Mouse (Mus musculus): ENCODE measurements around the gene Gpr18. TPM values are rescaled to one million over a fixed set of nuclear protein-coding genes. Genes with fewer than 3 reads are reported as not detected.

Gpr18 gene
- total RNA-seq (2021), result not detected

- intact Hi-C loops (cut with DNase I), result no loop called here
- no peak for DNase-seq (ENCODE audit: low spot score in 2 of 2)
Measured at GRCm38 (mm10) chr14:121915621-121916020, at the start of gene Gpr18. Gene Gpr18, minus strand, starts transcription at chr14:121915781.

GRCm38 (mm10) chr14:121964990-121965389 is 49.4 kb upstream of the Gpr18 start, which contains the start of gene Gpr183:
Gene Gpr183, minus strand, starts transcription at chr14:121965195.
- no peak for DNase-seq (ENCODE audit: low spot score in 2 of 2)
- intact Hi-C loops (cut with DNase I), result no loop called here

- DNase-seq (ENCODE audit: low spot score in 2 of 2), result no peak
- intact Hi-C loops (cut with DNase I), result no loop called here
Measured at GRCm38 (mm10) chr14:121963942-121964335, 48.4 kb upstream of the Gpr18 start.

GRCm38 (mm10) chr14:121963251-121963941 is 47.8 kb upstream of the Gpr18 start:
- no peak for DNase-seq (ENCODE audit: low spot score in 2 of 2)
- intact Hi-C loops (cut with DNase I), result no loop called here

- intact Hi-C loops (cut with DNase I), result no loop called here
- DNase-seq (ENCODE audit: low spot score in 2 of 2), result no peak
Measured at GRCm38 (mm10) chr14:121962128-121962890, 46.7 kb upstream of the Gpr18 start.

- intact Hi-C loops (cut with DNase I), result no loop called here
Measured at GRCm38 (mm10) chr14:121961496-121962127, 46.0 kb upstream of the Gpr18 start.

GRCm38 (mm10) chr14:121960997-121961396 is 45.4 kb upstream of the Gpr18 start:
- DNase-seq (ENCODE audit: low spot score in 2 of 2), result no peak
- intact Hi-C loops (cut with DNase I), result no loop called here

More at GRCm38 (mm10) chr14:121961496-121962127, 46.0 kb upstream of the Gpr18 start:
- DNase-seq (ENCODE audit: low spot score in 2 of 2), result no peak

GRCm38 (mm10) chr14:121960531-121960930 is 45.0 kb upstream of the Gpr18 start:
- intact Hi-C loops (cut with DNase I), result no loop called here
- no peak for DNase-seq (ENCODE audit: low spot score in 2 of 2)

- intact Hi-C loops (cut with DNase I), result no loop called here
- DNase-seq (ENCODE audit: low spot score in 2 of 2), result no peak
Measured at GRCm38 (mm10) chr14:121960031-121960430, 44.5 kb upstream of the Gpr18 start.

GRCm38 (mm10) chr14:121959538-121959980 is 44.0 kb upstream of the Gpr18 start:
- no peak for DNase-seq (ENCODE audit: low spot score in 2 of 2)
- intact Hi-C loops (cut with DNase I), result no loop called here

- intact Hi-C loops (cut with DNase I), result no loop called here
- DNase-seq (ENCODE audit: low spot score in 2 of 2), result no peak
Measured at GRCm38 (mm10) chr14:121958751-121959537, 43.4 kb upstream of the Gpr18 start.

GRCm38 (mm10) chr14:121958041-121958750 is 42.6 kb upstream of the Gpr18 start:
- intact Hi-C loops (cut with DNase I), result no loop called here

GRCm38 (mm10) chr14:121957176-121957871 is 41.7 kb upstream of the Gpr18 start:
- intact Hi-C loops (cut with DNase I), result no loop called here
- no peak for DNase-seq (ENCODE audit: low spot score in 2 of 2)

More at GRCm38 (mm10) chr14:121958041-121958750, 42.6 kb upstream of the Gpr18 start:
- DNase-seq (ENCODE audit: low spot score in 2 of 2), result no peak

- intact Hi-C loops (cut with DNase I), result no loop called here
Measured at GRCm38 (mm10) chr14:121956291-121956690, 40.7 kb upstream of the Gpr18 start.

GRCm38 (mm10) chr14:121955176-121955795 is 39.7 kb upstream of the Gpr18 start:
- DNase-seq (ENCODE audit: low spot score in 2 of 2), result no peak
- intact Hi-C loops (cut with DNase I), result no loop called here

More at GRCm38 (mm10) chr14:121956291-121956690, 40.7 kb upstream of the Gpr18 start:
- no peak for DNase-seq (ENCODE audit: low spot score in 2 of 2)

GRCm38 (mm10) chr14:121954608-121955007 is 39.0 kb upstream of the Gpr18 start:
- DNase-seq (ENCODE audit: low spot score in 2 of 2), result no peak
- intact Hi-C loops (cut with DNase I), result no loop called here

- intact Hi-C loops (cut with DNase I), result no loop called here
- no peak for DNase-seq (ENCODE audit: low spot score in 2 of 2)
Measured at GRCm38 (mm10) chr14:121954129-121954528, 38.5 kb upstream of the Gpr18 start.

GRCm38 (mm10) chr14:121952046-121952400 is 36.4 kb upstream of the Gpr18 start:
- intact Hi-C loops (cut with DNase I), result no loop called here

More at GRCm38 (mm10) chr14:121952046-121952400, 36.4 kb upstream of the Gpr18 start:
- no peak for DNase-seq (ENCODE audit: low spot score in 2 of 2)

Measured in left cerebral cortex, postnatal 25 days (tissue).